Mouse (Mus musculus): Measurements from ENCODE around the gene Dhcr24.

Dhcr24 gene

DNA sequence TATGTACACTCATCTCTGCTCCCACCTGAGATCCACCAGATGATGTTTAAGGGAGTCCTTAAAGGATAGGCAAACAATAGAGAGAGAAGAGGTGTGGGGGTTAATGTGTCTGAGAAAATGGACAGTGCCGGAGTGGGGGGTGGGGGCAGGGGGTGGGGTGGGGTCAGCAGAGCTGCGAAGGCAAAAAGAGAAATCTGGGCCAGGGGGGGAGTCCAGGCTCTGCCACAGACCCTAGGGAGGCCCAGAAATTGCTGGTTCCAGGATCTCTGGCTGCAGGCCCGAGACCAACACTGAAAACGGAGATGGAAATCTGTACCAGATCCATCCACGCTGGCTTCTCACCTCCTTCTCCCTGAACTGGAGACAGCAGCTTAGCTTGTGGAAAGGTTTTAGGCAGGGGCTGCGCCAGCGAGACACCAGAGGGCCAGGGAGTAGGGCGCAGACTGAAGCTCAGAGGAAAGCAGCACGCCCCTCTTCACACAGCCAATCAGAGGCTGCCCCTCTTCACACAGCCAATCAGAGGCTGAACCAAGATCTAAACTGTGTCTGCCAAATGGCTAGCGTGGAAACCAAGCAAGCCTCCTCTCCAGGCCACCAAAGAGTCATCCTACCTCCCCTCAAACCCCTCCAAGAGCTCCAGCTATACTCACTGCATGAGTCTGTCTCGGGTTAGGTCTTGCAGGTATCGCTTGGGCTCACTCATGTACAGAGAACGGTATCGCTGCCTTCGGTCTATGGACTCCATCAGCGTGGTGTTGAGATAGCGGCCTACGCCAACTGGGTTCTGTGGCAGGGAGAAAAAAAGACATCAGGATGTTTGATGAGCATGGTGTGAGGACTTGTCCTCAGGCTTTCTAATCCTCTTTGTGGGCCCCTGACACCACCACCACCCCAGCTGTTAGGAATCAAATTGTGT, 46.1 kb downstream of the Dhcr24 start:
- peak; percentile 72 for DNase-seq (ENCODE audit: low spot score)

DNA sequence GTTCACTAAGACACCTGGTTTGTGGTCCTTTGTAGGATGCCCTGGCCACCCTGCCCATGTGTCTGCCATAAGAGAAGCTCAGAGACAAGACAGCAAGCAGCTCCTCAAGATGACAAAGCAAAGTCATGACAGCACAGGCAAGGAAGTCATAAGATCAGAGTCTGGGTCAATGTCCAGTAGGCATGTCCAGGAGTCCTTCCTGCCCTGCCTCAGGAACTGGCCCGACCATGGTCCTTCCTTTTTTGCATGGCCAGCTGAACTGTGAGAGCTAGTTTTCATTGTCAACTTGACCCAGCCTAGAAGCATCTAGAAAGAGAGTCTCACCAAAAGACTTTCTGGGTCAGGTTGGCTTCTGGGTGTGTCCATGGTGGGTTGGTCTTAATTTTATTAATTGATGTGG, 47.1 kb downstream of the Dhcr24 start:
- no peak for DNase-seq (ENCODE audit: low spot score)

- no peak for DNase-seq (ENCODE audit: low spot score)
Observed at GRCm38 (mm10) chr4:106613105-106613504, 52.3 kb downstream of the Dhcr24 start.

- DNase-seq (ENCODE audit: low spot score): no peak
Observed at GRCm38 (mm10) chr4:106613560-106613959, 52.7 kb downstream of the Dhcr24 start.

- DNase-seq (ENCODE audit: low spot score): peak; percentile 87
Observed at GRCm38 (mm10) chr4:106614180-106614797, 53.5 kb downstream of the Dhcr24 start.

GRCm38 (mm10) chr4:106614881-106615280, 54.0 kb downstream of the Dhcr24 start:
- no peak for DNase-seq (ENCODE audit: low spot score)

DNA sequence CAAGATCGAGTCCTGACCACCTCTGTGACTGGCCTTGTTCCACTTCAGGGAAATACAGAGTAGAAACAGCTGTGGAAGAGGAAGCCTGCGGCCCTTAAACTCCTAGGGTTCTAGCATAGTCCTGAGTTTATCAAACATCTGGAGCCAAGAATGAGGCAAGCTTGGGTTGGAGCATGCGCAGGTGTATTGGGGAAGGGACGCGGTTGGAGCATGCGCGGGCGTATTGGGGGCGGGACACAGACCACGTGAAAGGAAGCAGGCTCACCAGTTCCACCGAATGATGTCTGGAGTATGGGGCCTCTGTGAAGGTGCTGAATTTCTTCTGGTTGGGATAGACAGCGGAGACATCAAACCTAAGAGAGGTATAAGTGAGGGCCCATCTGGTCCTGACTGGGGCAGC, 54.8 kb downstream of the Dhcr24 start:
- DNase-seq (ENCODE audit: low spot score): no peak

GRCm38 (mm10) chr4:106617056-106617455, 56.2 kb downstream of the Dhcr24 start, which contains the start of gene Lexm:
Gene Lexm, minus strand, starts transcription at chr4:106617241.
- peak; percentile 55 for DNase-seq (ENCODE audit: low spot score)

GRCm38 (mm10) chr4:106618898-106619297, 58.1 kb downstream of the Dhcr24 start:
- no peak for DNase-seq (ENCODE audit: low spot score)

- DNase-seq (ENCODE audit: low spot score): no peak
Observed at GRCm38 (mm10) chr4:106621428-106621827, 60.6 kb downstream of the Dhcr24 start.

DNA sequence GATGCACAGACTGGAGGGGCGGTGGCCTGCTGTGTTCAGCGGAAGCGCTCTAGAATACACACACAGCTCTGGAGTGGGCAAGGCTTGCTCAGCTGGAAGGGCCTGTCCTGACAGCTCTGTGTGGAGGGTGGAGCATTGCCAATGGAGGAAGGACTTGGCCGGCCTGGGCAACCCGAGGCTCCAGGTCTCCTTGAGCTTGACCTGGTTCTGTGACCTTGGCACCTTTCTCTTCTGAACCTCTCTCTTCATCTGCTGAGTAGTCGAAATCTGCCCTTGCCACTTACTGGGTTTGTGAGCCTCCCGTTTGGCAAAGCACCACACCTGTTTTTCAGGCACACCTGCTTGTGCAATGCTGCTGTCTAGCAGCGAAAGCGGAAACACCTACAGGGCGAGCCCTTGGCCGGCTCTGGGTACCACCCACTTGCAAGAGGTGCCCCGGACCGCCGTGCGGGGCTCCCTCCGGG, 61.2 kb downstream of the Dhcr24 start, which contains the start of gene Ttc22:
Ttc22 (plus strand) TSS at position 403 of the 464 bp plus-strand sequence.
- DNase-seq (ENCODE audit: low spot score): no peak

GRCm38 (mm10) chr4:106622712-106623111, 61.9 kb downstream of the Dhcr24 start:
- no peak for DNase-seq (ENCODE audit: low spot score)

- no peak for DNase-seq (ENCODE audit: low spot score)
Observed at GRCm38 (mm10) chr4:106624271-106624670, 63.4 kb downstream of the Dhcr24 start.

GRCm38 (mm10) chr4:106627809-106628208, 67.0 kb downstream of the Dhcr24 start:
- DNase-seq (ENCODE audit: low spot score): no peak

- DNase-seq (ENCODE audit: low spot score): no peak
Observed at GRCm38 (mm10) chr4:106628650-106629360, 68.0 kb downstream of the Dhcr24 start.

- no peak for DNase-seq (ENCODE audit: low spot score)
Observed at GRCm38 (mm10) chr4:106629374-106629773, 68.5 kb downstream of the Dhcr24 start.

- DNase-seq (ENCODE audit: low spot score): peak; percentile 84
Observed at GRCm38 (mm10) chr4:106630333-106631220, 69.7 kb downstream of the Dhcr24 start.

- no peak for DNase-seq (ENCODE audit: low spot score)
Observed at GRCm38 (mm10) chr4:106632313-106632712, 71.5 kb downstream of the Dhcr24 start.

DNA sequence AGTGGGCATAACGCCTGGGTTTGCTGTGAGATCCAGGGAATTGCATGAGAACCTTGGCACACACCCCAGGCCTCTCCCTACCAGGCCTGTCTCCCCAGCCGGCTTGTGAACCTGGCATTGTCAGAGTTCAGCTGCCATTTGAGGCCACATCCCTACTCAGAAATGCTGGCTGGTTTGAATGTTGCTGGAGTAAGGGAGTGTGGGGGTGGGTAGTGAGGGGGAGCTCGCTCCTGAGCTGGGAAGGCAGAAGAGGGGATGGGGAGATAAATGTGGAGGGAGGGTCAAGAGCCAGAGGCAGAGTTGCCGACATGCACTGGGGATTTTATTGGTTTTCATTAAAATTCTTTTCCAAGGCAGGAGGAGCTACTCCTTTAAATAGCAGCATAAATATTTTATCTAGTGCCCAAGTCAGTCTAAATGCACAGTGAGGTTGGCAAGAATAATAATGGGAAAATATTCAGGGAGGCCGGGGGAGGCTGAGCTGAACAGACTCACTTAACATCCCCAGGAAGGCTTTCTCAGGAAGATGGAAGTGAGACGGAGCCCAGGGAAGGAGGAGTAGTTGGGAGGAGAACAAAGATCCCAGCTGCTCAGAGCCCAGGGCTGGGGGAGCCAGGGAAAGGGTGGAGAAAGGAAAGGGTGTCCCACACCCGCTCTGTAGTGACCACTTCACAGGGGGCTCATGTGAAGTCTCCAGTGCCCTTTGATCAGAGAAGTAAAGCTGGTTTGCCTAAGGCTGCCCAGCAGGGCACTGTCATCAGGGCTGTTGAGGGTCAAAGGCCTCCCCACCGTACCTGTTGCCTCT, 72.6 kb downstream of the Dhcr24 start:
- DNase-seq (ENCODE audit: low spot score): no peak

DNA sequence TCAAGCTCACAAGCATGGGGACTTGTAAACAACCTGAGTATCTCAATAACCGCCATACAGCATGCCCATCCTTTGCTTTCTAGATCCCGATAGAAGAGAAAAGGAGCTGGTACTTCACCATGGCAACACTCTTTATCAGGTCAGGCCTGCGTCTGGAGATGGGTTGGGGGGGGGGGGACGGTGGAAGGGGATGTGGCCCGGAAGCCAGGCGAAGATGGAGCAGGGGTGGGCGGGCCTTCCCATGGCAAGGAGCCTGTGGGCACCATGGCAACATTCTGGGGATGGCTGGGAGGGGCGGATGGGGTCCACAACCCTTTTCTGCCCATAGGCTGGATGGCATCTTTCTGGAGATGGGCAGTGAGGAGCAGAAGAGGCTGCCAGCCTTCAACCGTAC, 73.2 kb downstream of the Dhcr24 start:
- DNase-seq (ENCODE audit: low spot score): no peak
